In genomic region chr19:15617233-15617915, GRCm38 (mm10) we compare ENCODE assay signal across 9 mouse cellular contexts.
DNase-seq lines count a peak whose midpoint lies in the region; ATAC-seq and TF ChIP-seq lines count a peak whose summit lies in the region.
"Had no signal": no experiment of that assay in that cellular context is flagged by ENCODE, and none has a peak within 500 bp of the region (broad histone marks: within the 10 kb centered on the region; RNA-seq: fewer than 3 reads in every experiment).

No protein-coding gene starts in this region.

- no peak for TF ChIP-seq POLR2A in lung, adult 2 months (IDR thresholded peaks at IDR 0.05; ENCODE audit: borderline replicate concordance, extremely low read depth, low read depth, low read length)

- H3K4me1 ChIP-seq in G1E (ENCODE audit: insufficient read depth, low read depth, low read length), result no peaks in the 10 kb centered on the region
- H3K4me1 ChIP-seq in lung, adult 2 months (ENCODE audit: control insufficient read depth, insufficient read depth, low read length), result no peaks in the 10 kb centered on the region

- peak; percentile 90 for TF ChIP-seq CTCF in G1E (IDR thresholded peaks at IDR 0.05; ENCODE audit: low read depth, low read length)
- peak; percentile 55 for TF ChIP-seq CTCF in lung, adult 2 months (IDR thresholded peaks at IDR 0.05; ENCODE audit: insufficient read depth, low read length)

- DNase-seq in 416B (ENCODE audit: low read depth), result peak; percentile 51
- DNase-seq in G1E (ENCODE audit: low spot score), result peak; percentile 1
- peak; percentile 21 for DNase-seq in cerebellum, adult 9-10 months
- DNase-seq in frontal cortex, adult 2 months (ENCODE audit: extremely low spot score in 1 of 2, low spot score in 1 of 2), result peak; percentile 21 to 85
- DNase-seq in kidney, postnatal 25 days, result peak; percentile 37 to 62
- DNase-seq in lung, adult 2 months, result peak; percentile 10
- DNase-seq in retina, embryonic 14.5 days (ENCODE audit: low spot score), result peak; percentile 85

- no peak for ATAC-seq in G1E (ENCODE audit: extremely low read depth, insufficient number of reproducible peaks, low FRiP score, poor library complexity, severe bottlenecking)
- ATAC-seq in activated CD4-positive, CD25-positive, alpha-beta regulatory T cell, adult 4 months, result no peak

- no peak overlapping the region for H3K4me3 ChIP-seq in G1E (ENCODE audit: low read depth, low read length)
- no peak overlapping the region for H3K4me3 ChIP-seq in lung, adult 2 months (replicated peaks; ENCODE audit: extremely low read depth, low read depth, low read length)
- H3K4me3 ChIP-seq: heart, embryonic 13.5 days had no signal

- H3K36me3 ChIP-seq in G1E (replicated peaks), result no peaks in the 10 kb centered on the region
- H3K36me3 ChIP-seq: heart, embryonic 13.5 days had no signal

- H3K9me3 ChIP-seq in G1E (replicated peaks), result no peaks in the 10 kb centered on the region
- H3K9me3 ChIP-seq: heart, embryonic 13.5 days had no signal

- H3K27me3 ChIP-seq in G1E (ENCODE audit: insufficient read depth, low read length), result peaks cover 6% of the 10 kb centered on the region; the same call in 1 of the 2 replicates
- H3K27me3 ChIP-seq: heart, embryonic 13.5 days had no signal

- 16% methylated on average over 6 of the region's 6 CpGs for WGBS in lung, adult 2 months

Comparison
In these comparisons a context has a peak if more than half of its experiments do, and no peak if none do; other contexts are left out.
1. DNase-seq: peak in every context shown above with its lines; median percentile 85 in retina, embryonic 14.5 days; 53 in frontal cortex, adult 2 months; 51 in 416B; 50 in kidney, postnatal 25 days; 21 in cerebellum, adult 9-10 months; 10 in lung, adult 2 months; 1 in G1E.